Mouse (Mus musculus) cortical plate, adult 2 months (tissue): ENCODE data around the gene Stac2.

ENCODE experiments used
- CTCF ChIP-seq: fragments of 200-500 bp; IDR thresholded peaks from 2 replicates; pipeline ENCODE4 v1.5.1; 2011; ENCODE audit warnings: mild to moderate bottlenecking, control low read depth, low read length; ENCODE audit not compliant: insufficient read depth; ENCODE audit errors: extremely low read depth
- POLR2A ChIP-seq: fragments of 200-500 bp; IDR thresholded peaks from 2 replicates; pipeline ENCODE4 v1.6.1; 2011; ENCODE audit warnings: mild to moderate bottlenecking, low read length, control low read depth; ENCODE audit not compliant: insufficient read depth; ENCODE audit errors: extremely low read depth

DNA sequence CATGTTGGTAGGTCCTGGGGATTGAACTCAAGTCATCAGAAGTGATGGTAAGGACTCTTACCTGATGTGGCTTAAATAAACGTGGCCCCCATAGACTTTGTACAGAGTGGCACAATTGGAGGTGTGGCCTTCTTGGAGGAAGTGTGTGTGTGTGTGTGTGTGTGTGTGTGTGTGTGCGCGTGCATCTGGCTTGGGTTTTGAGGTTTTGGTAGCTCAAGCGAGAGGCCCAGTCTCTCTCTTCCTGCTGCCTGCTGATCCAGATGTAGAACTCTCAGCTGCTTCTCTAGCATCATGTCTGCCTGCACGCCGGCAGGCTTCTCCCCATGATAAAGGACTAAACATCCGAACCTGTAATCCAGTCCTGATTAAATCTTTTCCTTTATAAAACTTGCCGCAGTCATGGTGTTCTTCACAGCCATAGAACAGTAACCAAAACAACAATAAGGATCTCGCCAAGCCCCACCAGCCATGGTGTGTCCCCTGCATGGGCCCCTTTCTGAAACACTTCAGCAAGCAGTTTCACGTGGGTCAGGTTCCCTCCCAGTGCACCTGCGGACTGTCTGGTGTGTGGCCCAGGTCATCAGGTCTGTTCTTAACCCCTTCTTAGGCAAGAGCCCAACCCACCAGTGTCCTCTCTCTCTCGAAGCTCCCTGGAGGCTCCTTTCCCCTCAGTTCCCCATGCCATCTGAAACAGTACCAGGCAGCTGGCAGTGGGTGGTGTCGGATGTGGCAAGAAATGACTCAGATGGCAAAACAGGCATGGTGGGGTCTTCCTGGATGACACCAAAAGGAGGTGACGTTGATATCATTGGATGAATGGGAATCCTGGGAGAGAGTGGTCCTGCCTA lies 3.4 kb downstream of the Stac2 start:
- no peak for TF ChIP-seq CTCF
- TF ChIP-seq POLR2A = no peak
